Mouse (Mus musculus): ENCODE results near the gene Cadm1. TPM values are rescaled to one million over a fixed set of nuclear protein-coding genes. Genes with fewer than 3 reads are reported as not detected.

Cadm1 gene
- polyA plus RNA-seq, 1 experiment from 2014 or later: 206 TPM

DNA sequence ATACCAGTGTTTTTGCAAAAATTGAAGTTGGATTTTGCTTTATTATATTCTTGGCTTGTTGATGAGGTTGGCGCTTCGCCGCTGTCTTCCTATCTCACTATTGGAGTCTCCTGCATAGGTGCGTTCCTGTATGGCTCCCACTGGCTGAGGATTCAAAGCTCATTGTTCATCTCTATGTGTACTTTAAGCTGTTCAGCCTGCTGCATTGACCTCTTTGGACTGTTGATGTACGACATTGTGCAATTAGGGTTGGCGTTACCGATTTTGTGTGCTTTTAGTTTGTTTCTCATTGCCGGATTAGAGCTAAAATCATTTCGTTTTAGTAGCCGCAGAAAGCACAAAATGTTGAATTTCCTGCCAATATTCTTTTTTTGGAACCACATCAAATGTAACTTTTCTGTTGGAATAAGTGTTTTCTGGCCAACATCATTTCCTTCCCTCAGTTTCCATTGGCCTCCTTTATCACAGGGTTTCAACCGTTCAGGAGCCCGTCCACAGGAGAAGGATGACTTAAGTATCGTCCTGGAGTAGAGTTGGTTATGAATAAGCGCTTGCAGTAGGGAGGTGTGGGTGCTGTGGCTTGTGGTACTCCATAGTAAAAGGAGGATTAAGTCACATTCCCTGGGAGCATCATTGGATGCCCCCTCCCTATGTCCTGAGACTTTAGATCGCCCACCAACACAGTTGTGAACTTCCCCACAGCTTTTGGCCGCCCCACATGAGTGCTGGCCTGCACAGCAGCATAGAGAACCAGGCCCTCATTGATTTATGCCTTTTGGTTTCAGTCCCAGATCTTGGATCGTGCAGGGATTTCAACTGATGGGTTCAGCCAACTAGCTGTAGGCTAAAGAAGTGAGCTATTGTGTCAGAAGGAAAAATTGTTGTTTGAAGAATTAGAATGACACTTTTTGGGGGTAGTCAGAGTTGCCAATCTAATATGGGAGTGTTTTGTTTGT is 94.9 kb downstream of the Cadm1 start:
- DNase-seq (ENCODE audit: low spot score): peak; percentile 47
- 89% methylated on average over 17 of the region's 17 CpGs for WGBS
- Histone ChIP-seq H3K9me3 (replicated peaks; ENCODE audit: control insufficient read depth, low read length) (no peaks in the 10 kb centered on the region), H3K27me3 (replicated peaks; ENCODE audit: control insufficient read depth, insufficient read depth, low read length) (no peaks in the 10 kb centered on the region), H3K4me2 (ENCODE audit: low read length) (no peak overlapping the region), H3K4me1 (ENCODE audit: control insufficient read depth, insufficient read depth, low read length) (peaks cover 33% of the 10 kb centered on the region), H3K27ac (ENCODE audit: low read depth, low read length) (no peak overlapping the region), H3K9ac (ENCODE audit: low read length) (no peak overlapping the region), H3K36me3 (ENCODE audit: control insufficient read depth, insufficient read depth, low read length) (no peaks in the 10 kb centered on the region), H3K4me3 (ENCODE audit: low read depth, low read length) (no peak overlapping the region)
- no peak for ATAC-seq

DNA sequence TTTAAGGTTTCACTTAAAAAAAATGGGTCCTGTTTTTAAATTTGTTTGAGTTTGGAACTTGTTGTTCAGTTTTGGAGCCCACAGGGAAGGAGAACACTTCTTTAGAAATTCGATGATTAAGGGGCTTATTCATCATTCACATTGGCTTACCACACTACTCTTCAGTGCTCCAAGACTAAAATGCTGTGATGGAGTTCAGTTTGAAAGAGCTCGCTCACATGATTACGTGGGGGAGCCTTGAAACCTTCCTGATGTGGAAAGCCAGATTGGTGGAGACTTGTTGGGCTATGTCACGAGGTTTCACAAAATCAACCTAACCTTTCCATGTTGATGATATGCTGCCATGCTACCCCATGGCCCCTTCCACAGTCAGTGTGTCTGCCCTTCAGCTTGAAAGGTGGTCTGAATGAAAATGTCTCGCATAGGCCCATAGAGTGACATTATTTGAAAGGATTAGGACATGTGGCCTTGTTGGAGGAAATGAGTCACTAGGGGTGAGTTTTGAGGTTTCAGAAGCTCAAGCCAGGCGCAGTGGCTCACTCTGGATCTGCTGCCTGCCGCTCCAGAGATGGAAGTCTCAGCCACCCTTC is 95.7 kb downstream of the Cadm1 start:
- H3K4me3 ChIP-seq (ENCODE audit: low read depth, low read length): no peak overlapping the region
- H3K9ac ChIP-seq (ENCODE audit: low read length): no peak overlapping the region
- H3K4me1 ChIP-seq (ENCODE audit: control insufficient read depth, insufficient read depth, low read length): peaks cover 33% of the 10 kb centered on the region
- DNase-seq (ENCODE audit: low spot score) (no peak), ATAC-seq (no peak)
- WGBS: 80% methylated on average over 7 of the region's 7 CpGs
- no peaks in the 10 kb centered on the region for H3K9me3 ChIP-seq (replicated peaks; ENCODE audit: control insufficient read depth, low read length)
- no peak overlapping the region for H3K4me2 ChIP-seq (ENCODE audit: low read length)
- no peaks in the 10 kb centered on the region for H3K36me3 ChIP-seq (ENCODE audit: control insufficient read depth, insufficient read depth, low read length)
- no peak overlapping the region for H3K27ac ChIP-seq (ENCODE audit: low read depth, low read length)
- no peaks in the 10 kb centered on the region for H3K27me3 ChIP-seq (replicated peaks; ENCODE audit: control insufficient read depth, insufficient read depth, low read length)

DNA sequence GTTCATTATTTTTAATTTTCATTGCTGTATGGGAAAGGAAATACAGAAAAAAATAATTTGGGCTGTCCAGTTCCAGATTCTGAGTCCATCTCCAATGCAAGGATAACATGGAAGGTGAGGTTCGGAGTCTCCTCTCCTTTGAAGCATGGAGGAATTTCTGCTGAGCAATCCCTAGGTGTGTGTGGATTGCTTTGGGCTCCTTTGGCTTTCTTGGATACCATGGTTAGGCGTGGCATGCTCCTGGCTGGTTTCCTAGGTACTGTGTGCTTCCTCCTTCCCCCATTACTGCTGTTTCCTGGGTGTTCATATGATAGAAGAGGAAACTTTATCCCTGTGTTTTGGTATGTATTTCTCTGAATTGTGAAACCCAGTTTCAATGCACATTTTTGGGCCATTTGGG is 98.0 kb downstream of the Cadm1 start:
- ATAC-seq (no peak), DNase-seq (ENCODE audit: low spot score) (no peak)
- no peak overlapping the region for H3K4me2 ChIP-seq (ENCODE audit: low read length)
- 96% methylated on average over 2 of the region's 2 CpGs for WGBS
- H3K4me1 ChIP-seq (ENCODE audit: control insufficient read depth, insufficient read depth, low read length): peaks cover 23% of the 10 kb centered on the region
- no peaks in the 10 kb centered on the region for H3K36me3 ChIP-seq (ENCODE audit: control insufficient read depth, insufficient read depth, low read length)
- H3K27ac ChIP-seq (ENCODE audit: low read depth, low read length): no peak overlapping the region
- H3K4me3 ChIP-seq (ENCODE audit: low read depth, low read length): no peak overlapping the region
- no peaks in the 10 kb centered on the region for H3K27me3 ChIP-seq (replicated peaks; ENCODE audit: control insufficient read depth, insufficient read depth, low read length)
- no peak overlapping the region for H3K9ac ChIP-seq (ENCODE audit: low read length)
- H3K9me3 ChIP-seq (replicated peaks; ENCODE audit: control insufficient read depth, low read length): no peaks in the 10 kb centered on the region

DNA sequence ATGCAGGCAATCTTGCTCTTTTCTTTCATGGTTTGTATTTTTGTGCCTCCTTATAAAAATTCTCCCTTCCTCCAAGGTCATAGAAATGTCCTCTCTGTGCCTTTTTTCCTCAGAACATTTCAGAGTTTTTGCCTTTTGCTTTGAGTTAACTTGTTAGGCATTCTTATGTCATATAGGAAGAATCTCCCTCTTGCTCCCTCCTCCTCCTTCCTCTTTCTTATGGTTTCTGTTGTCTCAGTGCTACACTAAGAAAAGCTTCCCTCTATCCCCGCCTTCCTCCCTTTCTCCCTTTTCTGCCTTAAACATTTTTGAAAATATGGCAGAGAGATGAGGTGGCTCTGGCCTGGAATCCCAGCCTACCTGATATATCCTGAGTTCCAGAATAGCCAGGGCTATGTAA is 98.6 kb downstream of the Cadm1 start:
- H3K27me3 ChIP-seq (replicated peaks; ENCODE audit: control insufficient read depth, insufficient read depth, low read length): no peaks in the 10 kb centered on the region
- 83% methylated on average over 1 of the region's 1 CpGs for whole genome bisulfite sequencing
- no peak overlapping the region for H3K27ac ChIP-seq (ENCODE audit: low read depth, low read length)
- ATAC-seq: no peak
- peaks cover 18% of the 10 kb centered on the region for H3K4me1 ChIP-seq (ENCODE audit: control insufficient read depth, insufficient read depth, low read length)
- H3K4me3 ChIP-seq (ENCODE audit: low read depth, low read length): no peak overlapping the region
- DNase-seq (ENCODE audit: low spot score): no peak
- H3K4me2 ChIP-seq (ENCODE audit: low read length): no peak overlapping the region
- no peak overlapping the region for H3K9ac ChIP-seq (ENCODE audit: low read length)
- H3K9me3 ChIP-seq (replicated peaks; ENCODE audit: control insufficient read depth, low read length): no peaks in the 10 kb centered on the region
- H3K36me3 ChIP-seq (ENCODE audit: control insufficient read depth, insufficient read depth, low read length): no peaks in the 10 kb centered on the region

DNA sequence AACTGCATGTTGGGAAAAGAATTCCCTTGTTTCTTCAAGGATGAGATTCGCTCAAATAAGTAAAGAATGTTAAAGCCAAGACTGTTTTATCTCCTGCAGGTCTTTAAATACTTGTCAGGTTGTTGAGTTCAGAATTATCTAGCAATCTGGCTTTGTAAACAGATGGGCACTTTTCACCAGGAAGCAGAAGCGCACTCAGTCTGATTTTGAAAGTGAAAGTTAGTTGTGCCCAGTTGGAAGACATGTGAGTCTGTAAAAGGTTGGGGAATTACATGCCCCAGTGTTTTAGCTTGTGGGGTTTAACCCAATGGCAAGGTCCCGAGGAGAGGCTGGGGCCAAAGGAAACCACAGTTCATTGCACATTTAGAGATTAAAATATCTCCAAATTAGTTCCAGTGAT is 104.7 kb downstream of the Cadm1 start:
- 72% methylated on average over 3 of the region's 3 CpGs for WGBS

DNA sequence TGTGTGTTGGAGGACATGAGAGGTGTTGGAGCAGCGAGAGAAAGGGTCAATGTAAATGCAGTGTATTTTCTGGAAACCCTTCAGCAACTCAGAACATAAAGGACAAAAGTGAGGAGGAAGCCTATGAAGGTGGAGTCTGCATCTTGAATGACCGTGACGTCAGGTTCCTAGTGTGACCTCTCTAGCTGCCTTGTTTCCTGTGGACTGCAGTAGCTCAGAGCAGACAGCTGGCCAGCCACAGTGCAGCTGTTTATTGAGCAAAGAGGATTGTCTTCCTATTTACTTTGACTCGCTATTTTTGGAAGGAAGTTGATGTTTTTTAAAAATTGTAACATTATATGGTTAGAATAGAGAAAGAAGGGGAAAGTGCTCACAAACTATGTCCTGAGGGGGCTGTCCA is 112.7 kb downstream of the Cadm1 start:
- 74% methylated on average over 4 of the region's 4 CpGs for WGBS
- Histone ChIP-seq H3K36me3 (ENCODE audit: control insufficient read depth, insufficient read depth, low read length) (no peaks in the 10 kb centered on the region), H3K9ac (ENCODE audit: low read length) (no peak overlapping the region), H3K27me3 (replicated peaks; ENCODE audit: control insufficient read depth, insufficient read depth, low read length) (no peaks in the 10 kb centered on the region), H3K9me3 (replicated peaks; ENCODE audit: control insufficient read depth, low read length) (no peaks in the 10 kb centered on the region), H3K4me3 (ENCODE audit: low read depth, low read length) (no peak overlapping the region), H3K4me2 (ENCODE audit: low read length) (no peak overlapping the region), H3K4me1 (ENCODE audit: control insufficient read depth, insufficient read depth, low read length) (no peaks in the 10 kb centered on the region), H3K27ac (ENCODE audit: low read depth, low read length) (no peak overlapping the region)
- DNase-seq (ENCODE audit: low spot score) (no peak), ATAC-seq (no peak)

More for the DNA sequence above, 104.7 kb downstream of the Cadm1 start:
- H3K4me2 ChIP-seq (ENCODE audit: low read length): no peak overlapping the region
- DNase-seq (ENCODE audit: low spot score): no peak
- H3K27ac ChIP-seq (ENCODE audit: low read depth, low read length): no peak overlapping the region
- 0 out of 2 replicates have a peak, but pooled peaks cover 2% of the 10 kb centered on the region for H3K4me1 ChIP-seq (ENCODE audit: control insufficient read depth, insufficient read depth, low read length)
- H3K4me3 ChIP-seq (ENCODE audit: low read depth, low read length): no peak overlapping the region
- no peak overlapping the region for H3K9ac ChIP-seq (ENCODE audit: low read length)
- no peaks in the 10 kb centered on the region for H3K36me3 ChIP-seq (ENCODE audit: control insufficient read depth, insufficient read depth, low read length)
- no peaks in the 10 kb centered on the region for H3K27me3 ChIP-seq (replicated peaks; ENCODE audit: control insufficient read depth, insufficient read depth, low read length)
- H3K9me3 ChIP-seq (replicated peaks; ENCODE audit: control insufficient read depth, low read length): no peaks in the 10 kb centered on the region
- ATAC-seq: no peak

DNA sequence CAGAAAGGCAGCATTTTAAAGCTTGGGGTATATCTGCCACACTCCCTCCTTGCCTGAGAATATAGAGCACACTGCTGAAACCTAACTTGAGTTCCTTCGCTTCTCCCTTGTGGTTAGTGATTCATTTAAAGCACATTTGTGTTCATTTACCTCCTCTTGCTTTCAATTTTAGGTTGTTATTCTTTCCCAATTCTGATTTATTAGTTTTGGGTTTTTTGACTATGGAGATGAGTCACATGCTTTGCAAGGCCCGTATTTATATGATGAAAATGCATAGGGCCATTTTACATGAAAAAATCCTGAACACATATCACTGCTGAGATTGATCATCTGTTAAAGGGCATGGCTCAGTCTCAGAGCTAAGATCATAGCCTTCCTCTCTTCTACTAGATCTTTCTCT is 115.1 kb downstream of the Cadm1 start:
- Histone ChIP-seq H3K9ac (ENCODE audit: low read length) (no peak overlapping the region), H3K27ac (ENCODE audit: low read depth, low read length) (no peak overlapping the region), H3K4me3 (ENCODE audit: low read depth, low read length) (no peak overlapping the region), H3K9me3 (replicated peaks; ENCODE audit: control insufficient read depth, low read length) (no peaks in the 10 kb centered on the region), H3K36me3 (ENCODE audit: control insufficient read depth, insufficient read depth, low read length) (no peaks in the 10 kb centered on the region), H3K4me2 (ENCODE audit: low read length) (no peak overlapping the region), H3K4me1 (ENCODE audit: control insufficient read depth, insufficient read depth, low read length) (0 out of 2 replicates have a peak, but pooled peaks cover 2% of the 10 kb centered on the region), H3K27me3 (replicated peaks; ENCODE audit: control insufficient read depth, insufficient read depth, low read length) (no peaks in the 10 kb centered on the region)
- no peak for ATAC-seq
- DNase-seq (ENCODE audit: low spot score): no peak
- 95% methylated on average over 2 of the region's 2 CpGs for WGBS

DNA sequence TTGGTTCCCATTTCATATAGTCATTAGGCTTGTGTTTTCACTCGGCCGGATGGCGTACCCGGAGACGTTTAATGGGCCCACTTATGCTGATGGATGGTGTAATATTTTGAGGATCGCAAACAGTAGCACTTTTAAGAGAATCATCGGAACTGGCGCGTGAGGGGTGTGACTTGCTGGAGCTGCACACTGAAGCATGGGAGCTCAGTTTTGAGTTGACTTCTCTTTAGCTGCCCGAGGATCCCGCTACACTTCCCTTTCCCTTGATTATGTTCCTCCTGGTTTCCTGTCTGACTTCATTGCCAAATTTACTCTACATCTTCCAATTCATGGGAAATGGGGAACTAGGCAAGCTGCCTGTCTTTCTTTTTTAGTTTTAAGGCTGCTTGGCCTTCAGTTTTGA is 121.5 kb downstream of the Cadm1 start:
- Histone ChIP-seq H3K4me1 (ENCODE audit: control insufficient read depth, insufficient read depth, low read length) (peaks cover 4% of the 10 kb centered on the region; the same call in 1 of the 2 replicates), H3K27ac (ENCODE audit: low read depth, low read length) (no peak overlapping the region), H3K4me3 (ENCODE audit: low read depth, low read length) (no peak overlapping the region), H3K4me2 (ENCODE audit: low read length) (no peak overlapping the region), H3K9me3 (replicated peaks; ENCODE audit: control insufficient read depth, low read length) (no peaks in the 10 kb centered on the region), H3K36me3 (ENCODE audit: control insufficient read depth, insufficient read depth, low read length) (no peaks in the 10 kb centered on the region), H3K9ac (ENCODE audit: low read length) (no peak overlapping the region), H3K27me3 (replicated peaks; ENCODE audit: control insufficient read depth, insufficient read depth, low read length) (no peaks in the 10 kb centered on the region)
- DNase-seq (ENCODE audit: low spot score) (no peak), ATAC-seq (no peak)
- WGBS: 95% methylated on average over 11 of the region's 11 CpGs

DNA sequence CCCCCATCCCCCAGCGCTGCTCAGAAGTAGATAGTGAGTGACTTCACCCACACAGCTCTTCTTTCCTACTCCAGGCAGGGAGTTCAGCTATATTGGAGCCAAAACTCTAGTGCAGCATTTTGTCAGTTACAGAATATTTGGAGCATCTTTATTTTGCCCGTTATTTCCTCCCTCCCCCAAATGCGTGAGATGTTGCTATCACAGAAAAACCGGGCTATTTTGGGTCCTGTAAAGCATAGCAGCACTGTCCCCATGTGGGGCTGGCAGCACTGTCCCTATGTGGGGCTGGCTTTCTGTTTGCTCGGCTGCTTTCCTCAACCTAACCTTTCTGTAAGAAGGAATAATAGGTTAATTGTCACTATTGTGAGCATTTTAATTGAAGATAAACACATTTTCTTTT is 122.2 kb downstream of the Cadm1 start:
- no peak overlapping the region for H3K27ac ChIP-seq (ENCODE audit: low read depth, low read length)
- 78% methylated on average over 5 of the region's 5 CpGs for WGBS

More for the DNA sequence above, 122.2 kb downstream of the Cadm1 start:
- no peak for DNase-seq (ENCODE audit: low spot score)
- Histone ChIP-seq H3K27me3 (replicated peaks; ENCODE audit: control insufficient read depth, insufficient read depth, low read length) (no peaks in the 10 kb centered on the region), H3K4me2 (ENCODE audit: low read length) (no peak overlapping the region), H3K36me3 (ENCODE audit: control insufficient read depth, insufficient read depth, low read length) (no peaks in the 10 kb centered on the region), H3K4me1 (ENCODE audit: control insufficient read depth, insufficient read depth, low read length) (peaks cover 4% of the 10 kb centered on the region; the same call in 1 of the 2 replicates), H3K4me3 (ENCODE audit: low read depth, low read length) (no peak overlapping the region), H3K9me3 (replicated peaks; ENCODE audit: control insufficient read depth, low read length) (no peaks in the 10 kb centered on the region), H3K9ac (ENCODE audit: low read length) (no peak overlapping the region)
- ATAC-seq: no peak
